Mouse (Mus musculus) midbrain, embryonic 11.5 days (tissue): ENCODE results near the gene Nadsyn1. TPM values are rescaled to one million over a fixed set of nuclear protein-coding genes. Genes with fewer than 3 reads are reported as not detected.

Experiments
- ATAC-seq: fragments of 200-750 bp; cut with Nextera tagmentation; 2 replicates; pipeline ENCODE4 v1.8.0; 2017; ENCODE audit warnings: moderate TSS enrichment, moderate library complexity; ENCODE audit not compliant: low FRiP score
- DNase-seq: peaks from one replicate; pipeline ENCODE4 v3.0.0; 2015; ENCODE audit warnings: low spot score; ENCODE audit errors: missing footprints
- H3K27ac ChIP-seq: fragments of 300-500 bp; sonication (generic); 2 replicates; pipeline ENCODE4 v1.5.1; 2014; ENCODE audit warnings: low read depth, low read length
- H3K27me3 ChIP-seq: fragments of 300-500 bp; sonication (generic); 2 replicates; pipeline ENCODE4 v1.6.1; 2014; ENCODE audit warnings: mild to moderate bottlenecking, low read length, moderate library complexity, mixed read lengths; ENCODE audit not compliant: control insufficient read depth, insufficient read depth
- H3K36me3 ChIP-seq: fragments of 300-500 bp; sonication (generic); 2 replicates; pipeline ENCODE4 v1.6.1; 2014; ENCODE audit warnings: mild to moderate bottlenecking, low read length, moderate library complexity, mixed read lengths; ENCODE audit not compliant: control insufficient read depth, insufficient read depth
- H3K4me1 ChIP-seq: fragments of 300-500 bp; sonication (generic); 2 replicates; pipeline ENCODE4 v1.6.1; 2014; ENCODE audit warnings: low read length; ENCODE audit not compliant: control insufficient read depth, insufficient read depth
- H3K4me2 ChIP-seq: fragments of 300-500 bp; sonication (generic); 2 replicates; pipeline ENCODE4 v1.6.1; 2014; ENCODE audit warnings: mild to moderate bottlenecking, moderate library complexity
- H3K4me3 ChIP-seq: fragments of 300-500 bp; sonication (generic); 2 replicates; pipeline ENCODE4 v1.5.1; 2014; ENCODE audit warnings: low read depth, low read length
- H3K9ac ChIP-seq: fragments of 300-500 bp; sonication (generic); 2 replicates; pipeline ENCODE4 v1.6.1; 2014; ENCODE audit warnings: low read length
- H3K9me3 ChIP-seq: fragments of 300-500 bp; sonication (generic); 2 replicates; pipeline ENCODE4 v1.6.1; 2016; ENCODE audit warnings: low read length; ENCODE audit not compliant: control insufficient read depth
- WGBS: fragments of 180-500 bp; shearing (Covaris S2); extraction: QIAGEN DNeasy Blood & Tissue Kit; methylation state at CpG from one replicate; pipeline ENCODE4 v1.1.7; 2014; 5-methylcytosine and 5-hydroxymethylcytosine counted together
- polyA plus RNA-seq: library from polyadenylated mRNA; unstranded; fragments of >200 nt; fragmentation: Nextera tagmentation; extraction: Ambion mirVana; gene quantifications from 2 replicates; pipeline ENCODE4 v1.2.1, GENCODE M21; 2014

The Nadsyn1 gene
- polyA plus RNA-seq, 1 experiment from 2014 or later, result 7.9 TPM

DNA sequence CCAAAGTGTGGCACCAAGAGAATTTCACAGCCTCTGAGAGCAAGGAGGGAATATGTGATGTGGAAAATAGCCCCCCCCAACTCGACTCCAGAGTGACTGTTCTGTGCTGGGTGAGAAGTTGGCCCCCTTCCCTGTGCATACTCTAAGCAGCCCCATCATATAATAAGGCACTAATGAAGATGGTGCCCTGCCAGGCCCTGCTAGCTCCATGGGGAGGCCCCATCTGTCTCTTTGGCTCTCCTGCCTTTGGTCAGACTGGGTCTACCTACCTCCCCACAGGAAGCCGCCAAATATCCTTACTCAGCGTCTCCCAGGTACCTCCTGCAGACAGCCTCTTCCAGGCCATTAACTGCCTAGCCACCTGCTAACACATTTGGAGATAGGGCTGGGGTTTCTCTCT is 63.7 kb downstream of the Nadsyn1 start:
- H3K27ac ChIP-seq, result no peak overlapping the region
- peaks cover 6% of the 10 kb centered on the region; the same call in 1 of the 2 replicates for H3K4me1 ChIP-seq
- no peaks in the 10 kb centered on the region for H3K9me3 ChIP-seq
- H3K36me3 ChIP-seq, result no peaks in the 10 kb centered on the region
- H3K27me3 ChIP-seq, result peaks cover 15% of the 10 kb centered on the region; the same call in 1 of the 2 replicates
- H3K4me3 ChIP-seq, result no peak overlapping the region
- no peak overlapping the region for H3K4me2 ChIP-seq
- no peak overlapping the region for H3K9ac ChIP-seq
- ATAC-seq (no peak), DNase-seq (no peak)
- 72% methylated on average over 3 of the region's 3 CpGs for WGBS

DNA sequence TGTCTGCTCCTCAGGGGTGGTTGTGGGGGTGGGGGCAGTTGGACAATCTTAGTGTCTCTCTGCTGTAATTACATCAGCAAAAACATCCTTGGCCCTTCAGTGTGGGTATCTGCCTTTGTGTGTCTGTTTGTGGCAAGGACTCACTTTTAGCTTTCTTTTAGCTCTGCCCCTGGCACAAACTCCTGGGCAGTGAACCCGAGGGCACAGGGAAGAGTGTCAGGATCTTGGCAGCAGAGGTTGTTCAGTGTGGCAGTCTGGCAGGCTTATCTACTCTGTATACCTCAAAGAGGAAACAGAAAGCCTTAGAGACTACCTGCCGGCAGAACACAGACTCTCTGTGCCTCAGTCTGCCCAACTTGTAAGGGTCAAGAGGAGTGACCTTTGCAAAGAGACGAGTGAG is 65.0 kb downstream of the Nadsyn1 start:
- H3K4me2 ChIP-seq, result no peak overlapping the region
- no peaks in the 10 kb centered on the region for H3K9me3 ChIP-seq
- 75% methylated on average over 3 of the region's 3 CpGs for WGBS
- no peak overlapping the region for H3K4me3 ChIP-seq
- no peak overlapping the region for H3K9ac ChIP-seq
- no peaks in the 10 kb centered on the region for H3K36me3 ChIP-seq
- no peak overlapping the region for H3K27ac ChIP-seq
- peaks cover 6% of the 10 kb centered on the region; the same call in 1 of the 2 replicates for H3K4me1 ChIP-seq
- ATAC-seq (no peak), DNase-seq (no peak)
- H3K27me3 ChIP-seq, result peaks cover 15% of the 10 kb centered on the region; the same call in 1 of the 2 replicates

DNA sequence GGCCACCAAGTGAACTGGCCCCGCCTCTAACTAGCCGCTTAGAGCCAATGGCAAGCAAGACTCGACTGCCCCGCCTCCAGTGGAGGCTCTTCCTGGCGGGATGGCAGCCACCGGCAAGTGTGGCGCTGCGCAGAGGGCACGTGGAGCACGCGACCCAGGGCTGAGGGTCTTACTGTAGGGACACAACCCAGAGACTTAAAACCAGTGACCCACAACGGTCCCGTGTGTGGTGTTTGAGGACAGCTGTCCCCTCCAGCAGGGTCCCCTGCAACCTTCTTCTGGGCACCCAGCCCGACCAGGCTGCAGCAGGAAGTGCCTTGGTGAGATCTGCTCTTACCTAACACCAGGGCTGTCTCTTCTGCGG is 65.6 kb downstream of the Nadsyn1 start:
- ATAC-seq, result peak; percentile 92
- 5% methylated on average over 15 of the region's 15 CpGs for WGBS
- peak overlapping the region; percentile 70 for H3K4me2 ChIP-seq
- peak overlapping the region; percentile 26 for H3K4me3 ChIP-seq
- peak overlapping the region; percentile 28 for H3K9ac ChIP-seq
- no peak overlapping the region for H3K27ac ChIP-seq
- peaks cover 15% of the 10 kb centered on the region; the same call in 1 of the 2 replicates for H3K27me3 ChIP-seq
- no peaks in the 10 kb centered on the region for H3K36me3 ChIP-seq
- no peaks in the 10 kb centered on the region for H3K9me3 ChIP-seq
- H3K4me1 ChIP-seq, result peaks cover 6% of the 10 kb centered on the region; the same call in 1 of the 2 replicates
- peak; percentile 95 for DNase-seq

DNA sequence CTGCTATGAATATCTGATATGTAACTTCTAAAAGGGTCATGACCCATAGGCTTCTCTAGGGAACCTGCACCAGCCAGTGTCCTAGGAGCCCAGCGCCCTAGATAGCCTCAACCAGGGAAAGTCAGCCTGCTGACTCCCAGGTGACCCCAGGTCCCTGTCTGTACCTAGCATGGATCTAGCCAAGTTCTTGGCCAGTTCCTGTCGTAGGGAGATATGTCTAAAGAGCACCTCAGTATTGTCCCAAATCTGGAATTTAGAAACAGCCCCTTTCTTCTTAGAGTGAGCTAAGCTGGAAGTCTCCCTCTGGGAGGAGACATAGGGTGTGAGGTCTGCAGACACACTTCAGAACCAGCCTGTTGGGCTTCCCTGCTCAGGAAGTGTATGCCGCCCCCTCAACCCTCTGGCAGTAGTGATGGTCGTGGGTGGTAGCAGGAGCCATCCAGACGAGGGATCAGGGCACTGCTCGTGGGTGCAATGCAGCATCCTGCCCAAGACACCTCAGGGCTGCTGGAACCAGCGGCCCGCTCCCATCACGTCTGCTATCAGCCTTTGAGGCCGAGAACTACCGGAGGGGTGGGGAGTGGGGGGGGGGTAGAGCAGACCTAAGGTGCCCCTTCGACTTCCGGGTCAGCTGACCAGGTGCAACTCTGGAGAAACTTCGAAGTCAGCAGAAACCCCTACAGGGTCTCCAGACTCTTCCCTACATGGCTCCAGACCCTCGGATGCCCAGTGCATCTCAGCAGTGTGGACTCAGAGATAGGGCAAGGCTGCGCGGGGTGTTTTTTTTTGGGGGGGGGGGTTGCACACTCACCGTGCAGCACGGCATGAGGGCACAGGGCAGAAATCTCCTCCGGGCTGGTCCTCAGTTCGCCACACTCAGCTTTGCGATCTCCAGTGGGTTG is 66.3 kb downstream of the Nadsyn1 start, which contains the start of gene Osbpl5:
Gene Osbpl5, minus strand, starts transcription at position 861 of the 902 bp plus-strand sequence.
- Histone ChIP-seq H3K9me3 (no peaks in the 10 kb centered on the region), H3K4me2 (peak within 1 kb of the TSS; percentile 70), H3K9ac (peak within 1 kb of the TSS; percentile 28), H3K27me3 (peaks cover 15% of the 10 kb centered on the region; the same call in 1 of the 2 replicates), H3K4me3 (peak within 1 kb of the TSS; percentile 26), H3K27ac (no peak within 1 kb of the TSS), H3K36me3 (no peaks in the 10 kb centered on the region), H3K4me1 (peaks cover 6% of the 10 kb centered on the region; the same call in 1 of the 2 replicates)
- ATAC-seq (no peak; the same call in 1 of the 2 replicates), DNase-seq (peak; percentile 85)
- WGBS, result 35% methylated on average over 22 of the region's 22 CpGs

DNA sequence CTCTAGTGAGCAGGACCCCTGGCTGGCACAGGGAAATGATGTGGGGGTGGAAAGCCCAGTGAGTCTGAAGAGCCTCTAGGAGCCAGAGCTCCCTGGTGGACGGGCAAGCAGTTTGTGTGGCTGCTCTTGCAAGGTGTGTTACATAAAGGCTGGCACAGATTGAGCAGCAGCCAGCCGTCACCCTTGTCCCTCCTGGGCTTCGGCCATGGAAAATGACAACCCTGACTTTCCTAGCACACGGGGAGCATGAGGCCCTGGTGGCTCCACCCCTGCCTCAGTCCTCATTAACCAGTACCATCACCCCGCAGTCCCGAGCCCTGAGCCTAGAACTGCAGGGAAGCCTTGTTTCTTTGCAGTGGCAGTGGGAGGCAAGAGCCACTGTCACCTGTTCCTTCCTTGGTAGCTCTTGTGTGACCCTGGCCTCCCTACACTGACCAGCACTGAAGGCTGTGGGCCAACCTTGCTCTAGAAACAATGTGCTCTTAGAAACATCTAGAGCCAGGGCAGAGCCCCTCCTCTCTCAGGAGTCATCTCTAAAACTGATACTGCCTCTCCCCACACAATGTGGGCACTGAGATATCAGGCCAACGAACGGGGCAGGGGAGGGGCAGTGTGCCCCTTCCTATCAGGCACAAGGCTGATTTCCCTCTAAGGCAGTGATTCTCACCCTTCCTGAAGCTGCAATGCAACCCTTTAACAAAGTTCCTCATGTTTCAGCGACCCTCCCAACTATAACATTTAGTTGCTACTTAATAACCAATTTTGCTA is 67.1 kb downstream of the Nadsyn1 start:
- H3K9ac ChIP-seq, result no peak overlapping the region
- H3K9me3 ChIP-seq, result no peaks in the 10 kb centered on the region
- H3K36me3 ChIP-seq, result no peaks in the 10 kb centered on the region
- H3K4me1 ChIP-seq, result peaks cover 6% of the 10 kb centered on the region; the same call in 1 of the 2 replicates
- H3K27me3 ChIP-seq, result peaks cover 15% of the 10 kb centered on the region; the same call in 1 of the 2 replicates
- no peak for ATAC-seq
- H3K4me2 ChIP-seq, result no peak overlapping the region
- no peak for DNase-seq
- 71% methylated on average over 9 of the region's 9 CpGs for WGBS
- no peak overlapping the region for H3K4me3 ChIP-seq
- no peak overlapping the region for H3K27ac ChIP-seq

DNA sequence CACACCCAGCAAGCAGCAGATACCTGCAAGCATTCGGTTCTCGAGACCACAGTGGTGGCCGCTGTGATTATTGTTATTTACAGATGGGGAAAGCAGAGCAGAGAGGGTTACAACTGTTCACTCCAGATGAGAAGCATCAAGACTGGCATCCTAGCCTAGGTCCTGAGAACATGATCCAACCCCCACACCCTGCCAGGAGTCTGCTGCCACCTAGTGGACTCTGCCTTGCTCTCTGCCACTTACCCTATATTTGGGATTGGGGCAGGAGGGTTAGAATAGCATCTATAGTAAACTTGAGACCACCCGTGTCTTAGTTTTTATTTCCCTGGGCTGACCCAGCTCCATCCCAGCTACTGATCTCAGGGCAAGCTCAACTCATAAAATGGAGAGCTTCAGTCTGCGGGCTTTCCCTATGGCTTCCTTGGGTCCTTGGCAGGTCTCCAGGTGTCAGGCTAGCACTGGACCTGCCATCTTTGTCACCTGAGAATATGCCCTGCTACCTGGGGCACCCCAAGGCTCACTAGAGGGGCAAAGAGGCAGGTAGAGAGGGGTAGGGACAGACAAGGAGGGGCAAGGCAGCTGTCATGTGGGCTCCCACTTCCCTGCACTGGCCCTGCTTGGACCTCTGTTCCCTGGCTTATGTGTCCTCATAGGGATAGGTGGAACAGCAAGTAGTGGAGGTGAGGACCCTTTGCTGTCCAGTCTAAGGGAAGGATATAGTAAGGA is 68.5 kb downstream of the Nadsyn1 start:
- DNase-seq, result peak; percentile 88
- H3K27me3 ChIP-seq, result peaks cover 15% of the 10 kb centered on the region; the same call in 1 of the 2 replicates
- ATAC-seq, result no peak
- H3K27ac ChIP-seq, result no peak overlapping the region
- no peak overlapping the region for H3K4me2 ChIP-seq
- H3K4me3 ChIP-seq, result no peak overlapping the region
- H3K9ac ChIP-seq, result no peak overlapping the region
- no peaks in the 10 kb centered on the region for H3K36me3 ChIP-seq
- peaks cover 6% of the 10 kb centered on the region; the same call in 1 of the 2 replicates for H3K4me1 ChIP-seq
- H3K9me3 ChIP-seq, result no peaks in the 10 kb centered on the region
- WGBS, result 45% methylated on average over 5 of the region's 5 CpGs

DNA sequence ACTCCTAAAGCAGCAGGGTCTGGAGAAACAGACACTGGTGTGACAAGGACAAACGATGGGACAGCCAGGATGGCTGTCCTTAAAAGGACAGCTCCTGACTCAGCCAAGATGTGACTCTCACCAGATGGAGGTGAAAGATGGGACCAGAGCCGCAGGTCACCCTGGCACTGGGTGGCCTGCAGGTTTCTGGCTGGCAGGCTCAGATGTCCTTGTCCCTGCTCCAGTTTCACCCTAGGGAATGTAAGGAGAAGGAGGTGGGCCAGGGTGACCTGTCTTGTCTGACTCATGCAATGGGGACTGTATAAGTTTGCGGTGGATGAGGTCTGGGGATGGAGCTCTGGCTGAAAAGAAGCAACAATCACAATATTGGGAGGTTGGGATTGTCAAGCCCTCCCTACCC is 70.0 kb downstream of the Nadsyn1 start:
- no peak for ATAC-seq
- 84% methylated on average over 3 of the region's 3 CpGs for WGBS
- H3K27ac ChIP-seq, result no peak overlapping the region
- no peak for DNase-seq
- H3K36me3 ChIP-seq, result no peaks in the 10 kb centered on the region
- H3K9ac ChIP-seq, result no peak overlapping the region
- peaks cover 12% of the 10 kb centered on the region for H3K4me1 ChIP-seq
- H3K27me3 ChIP-seq, result peaks cover 11% of the 10 kb centered on the region; the same call in 1 of the 2 replicates
- no peaks in the 10 kb centered on the region for H3K9me3 ChIP-seq
- H3K4me3 ChIP-seq, result no peak overlapping the region
- H3K4me2 ChIP-seq, result no peak overlapping the region

DNA sequence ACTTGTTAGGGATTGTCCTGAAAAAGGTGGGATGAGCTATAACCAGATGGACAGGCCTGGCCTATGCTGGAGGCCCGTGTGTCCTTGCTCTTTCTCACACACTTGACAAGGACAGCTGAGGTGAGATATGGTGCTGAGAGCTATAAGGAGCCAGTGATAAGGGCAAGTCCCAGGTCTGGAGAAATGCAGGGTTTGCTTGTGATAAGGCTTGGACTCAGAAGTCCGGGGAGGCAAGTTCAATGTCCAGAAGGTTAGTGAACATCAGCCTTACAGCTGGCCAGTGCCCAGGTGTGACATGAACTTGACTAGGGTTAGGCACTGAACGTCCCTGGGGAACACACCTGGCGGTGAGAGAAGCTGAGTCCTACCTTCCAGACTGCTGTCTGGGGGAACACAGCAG is 70.6 kb downstream of the Nadsyn1 start:
- WGBS, result 73% methylated on average over 4 of the region's 4 CpGs
- peaks cover 9% of the 10 kb centered on the region; the same call in 1 of the 2 replicates for H3K27me3 ChIP-seq
- H3K36me3 ChIP-seq, result no peaks in the 10 kb centered on the region
- peaks cover 10% of the 10 kb centered on the region for H3K4me1 ChIP-seq
- no peaks in the 10 kb centered on the region for H3K9me3 ChIP-seq
- H3K4me3 ChIP-seq, result no peak overlapping the region
- H3K27ac ChIP-seq, result no peak overlapping the region
- H3K9ac ChIP-seq, result no peak overlapping the region
- ATAC-seq (no peak), DNase-seq (no peak)
- no peak overlapping the region for H3K4me2 ChIP-seq
